Mouse (Mus musculus) lung, adult 2 months (tissue): ENCODE measurements around the gene Nup35. TPM values are rescaled to one million over a fixed set of nuclear protein-coding genes. Genes with fewer than 3 reads are reported as not detected.

Experiments used
- DNase-seq: peaks from one replicate; pipeline ENCODE4 v3.0.0; 2022
- H3K4me1 ChIP-seq: fragments of 200-500 bp; 2 replicates; pipeline ENCODE4 v1.6.1; 2011; ENCODE audit warnings: low read length; ENCODE audit not compliant: control insufficient read depth, insufficient read depth
- H3K4me3 ChIP-seq: fragments of 200-500 bp; replicated peaks from 2 replicates; pipeline ENCODE3; 2011; ENCODE audit warnings: low read depth, mild to moderate bottlenecking, control low read depth, low read length; ENCODE audit errors: extremely low read depth
- CTCF ChIP-seq: fragments of 200-500 bp; IDR thresholded peaks from 2 replicates; pipeline ENCODE4 v1.5.1; 2011; ENCODE audit warnings: mild to moderate bottlenecking, low read length, control low read depth; ENCODE audit not compliant: insufficient read depth
- POLR2A ChIP-seq: fragments of 200-500 bp; IDR thresholded peaks from 2 replicates; pipeline ENCODE4 v1.6.1; 2011; ENCODE audit warnings: low read depth, mild to moderate bottlenecking, control low read depth, low read length, borderline replicate concordance; ENCODE audit errors: extremely low read depth
- WGBS: fragments of 180-500 bp; shearing (Covaris S2); methylation state at CpG from one replicate; pipeline ENCODE4 v1.1.7; 2018; 5-methylcytosine and 5-hydroxymethylcytosine counted together
- polyA plus RNA-seq: library from polyadenylated mRNA; depleted of rRNA; stranded (reverse); fragments of >200 nt; gene quantifications from 2 replicates; pipeline ENCODE4 v1.2.3, GENCODE M21; 2012

Gene Nup35
- polyA plus RNA-seq, 1 experiment: 19.5 TPM

DNA sequence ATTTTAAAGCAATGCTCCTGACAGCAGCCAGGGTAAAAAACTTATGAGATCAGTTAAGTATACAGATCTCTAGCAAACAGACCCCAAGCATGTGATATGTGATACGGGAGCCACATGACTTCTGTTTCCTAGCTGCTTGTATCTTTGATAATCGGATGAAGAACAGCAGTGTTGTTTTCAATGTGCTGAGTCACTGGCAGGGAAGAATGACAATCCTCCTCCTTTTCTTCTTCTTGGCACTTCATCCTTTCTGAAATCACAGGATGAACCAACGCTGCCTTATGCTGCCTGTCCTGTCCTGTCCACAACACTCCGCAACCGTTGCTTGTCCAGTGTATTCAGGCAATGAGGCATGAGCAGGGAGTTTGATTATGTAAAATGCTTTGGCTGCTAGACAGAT is 20.1 kb upstream of the Nup35 start:
- no peaks in the 10 kb centered on the region for H3K4me1 ChIP-seq
- no peak overlapping the region for H3K4me3 ChIP-seq
- no peak for TF ChIP-seq CTCF
- no peak for TF ChIP-seq POLR2A
- no peak for DNase-seq
- WGBS: 66% methylated on average over 5 of the region's 5 CpGs

DNA sequence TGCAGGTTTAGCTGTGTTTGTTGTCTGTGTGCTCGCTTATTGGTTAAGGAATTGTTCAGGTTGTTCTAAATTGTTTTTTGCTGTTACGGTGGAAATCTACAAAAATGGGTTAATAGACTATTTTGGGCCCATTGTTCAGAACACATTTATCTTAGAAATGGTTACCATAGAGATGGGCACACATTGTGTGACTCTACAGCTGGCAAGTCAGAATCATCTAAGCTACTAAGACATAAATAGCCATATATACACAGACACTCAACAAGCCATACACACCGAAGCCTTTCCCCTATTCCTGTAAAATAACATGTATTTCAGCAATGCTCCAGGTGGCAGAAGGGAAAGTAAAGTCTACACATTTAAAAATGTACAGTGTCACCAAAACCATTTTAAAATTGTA is 17.2 kb upstream of the Nup35 start:
- Histone ChIP-seq H3K4me3 (no peak overlapping the region), H3K4me1 (no peaks in the 10 kb centered on the region)
- TF ChIP-seq POLR2A (no peak), CTCF (no peak)
- 79% methylated on average over 3 of the region's 3 CpGs for WGBS
- no peak for DNase-seq

- TF ChIP-seq POLR2A (no peak), CTCF (no peak)
- no peak overlapping the region for H3K4me3 ChIP-seq
- DNase-seq: no peak
- H3K4me1 ChIP-seq: no peaks in the 10 kb centered on the region
These were observed 16.4 kb upstream of the Nup35 start for GRCm38 (mm10) chr2:80600611-80601010.

DNA sequence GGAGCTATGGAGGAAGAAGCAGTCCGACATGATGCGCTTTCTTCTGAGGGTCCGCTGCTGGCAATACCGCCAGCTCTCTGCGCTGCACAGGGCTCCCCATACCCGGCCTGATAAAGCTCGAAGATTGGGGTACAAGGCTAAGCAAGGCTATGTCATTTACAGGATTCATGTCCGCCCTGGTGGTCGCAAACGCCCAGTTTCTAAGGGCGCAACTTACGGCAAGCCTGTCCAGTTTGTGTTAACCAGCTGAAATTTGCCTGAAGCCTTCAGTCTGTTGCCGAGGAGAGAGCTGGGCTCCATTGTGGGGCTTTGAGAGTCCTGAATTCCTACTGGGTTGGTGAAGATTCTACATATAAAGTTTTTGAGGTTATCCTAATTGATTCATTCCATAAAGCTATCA is 14.3 kb upstream of the Nup35 start:
- 93% methylated on average over 13 of the region's 13 CpGs for WGBS
- Histone ChIP-seq H3K4me3 (no peak overlapping the region), H3K4me1 (no peaks in the 10 kb centered on the region)
- no peak for TF ChIP-seq POLR2A
- TF ChIP-seq CTCF: no peak
- DNase-seq: no peak

DNA sequence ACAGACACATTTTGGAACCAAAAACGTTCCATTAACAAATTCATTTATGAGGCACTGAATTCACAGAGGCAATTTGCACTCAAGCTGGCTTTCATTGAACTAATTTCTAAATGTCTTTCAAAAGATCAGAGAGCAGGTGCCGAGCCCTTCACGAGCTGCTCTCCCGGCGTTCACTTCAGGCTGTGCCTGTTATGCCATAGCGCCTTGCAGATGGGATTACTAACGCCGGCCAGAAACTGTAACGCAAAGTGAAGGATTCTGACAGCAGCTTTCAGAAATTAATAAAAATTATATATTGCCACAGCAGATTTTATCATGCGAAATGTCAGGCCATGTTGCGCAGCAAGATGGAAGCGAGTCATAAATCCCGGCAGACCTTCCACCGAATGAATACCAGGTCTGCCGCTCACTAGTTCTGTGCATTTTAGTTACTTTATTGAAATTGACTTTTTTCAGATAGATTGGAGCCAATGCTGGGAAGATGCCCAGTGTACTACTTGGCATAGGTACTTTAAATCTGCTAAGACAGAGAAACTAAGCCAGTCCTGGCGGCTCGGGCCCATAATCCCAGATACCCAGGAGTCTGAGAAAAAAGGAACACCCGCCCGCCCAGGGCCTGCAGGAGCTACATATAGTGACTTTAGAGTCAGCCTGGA is 13.1 kb upstream of the Nup35 start:
- DNase-seq: no peak
- Histone ChIP-seq H3K4me3 (no peak overlapping the region), H3K4me1 (no peaks in the 10 kb centered on the region)
- TF ChIP-seq POLR2A (no peak), CTCF (no peak)
- 94% methylated on average over 19 of the region's 19 CpGs for WGBS

- no peaks in the 10 kb centered on the region for H3K4me1 ChIP-seq
- H3K4me3 ChIP-seq: no peak overlapping the region
- no peak for TF ChIP-seq CTCF
- TF ChIP-seq POLR2A: no peak
- no peak for DNase-seq
- 35% methylated on average over 1 of the region's 1 CpGs for WGBS
These were observed 4.8 kb upstream of the Nup35 start for GRCm38 (mm10) chr2:80612286-80612685.

DNA sequence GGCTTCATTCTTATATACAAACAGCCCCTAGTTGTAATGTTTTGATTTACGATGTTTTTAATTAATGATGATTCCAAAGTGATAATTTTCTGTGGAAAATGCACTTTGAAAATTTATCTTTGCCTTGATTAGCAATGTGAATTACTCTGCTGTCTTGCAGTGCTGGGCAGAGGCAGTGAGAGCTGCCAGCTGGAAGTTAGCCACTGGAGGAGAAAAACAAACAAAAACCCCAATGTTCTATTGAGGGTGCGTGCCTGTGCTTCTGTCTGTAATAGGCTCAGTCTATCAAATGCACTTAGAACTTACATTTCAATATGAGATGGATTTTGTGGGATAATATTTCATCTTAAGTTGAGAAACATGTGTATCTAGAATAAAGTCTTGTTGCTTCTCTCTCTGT is 4.2 kb upstream of the Nup35 start:
- 56% methylated on average over 2 of the region's 2 CpGs for WGBS
- no peak for DNase-seq
- TF ChIP-seq POLR2A (no peak), CTCF (no peak)
- H3K4me1 ChIP-seq: no peaks in the 10 kb centered on the region
- H3K4me3 ChIP-seq: no peak overlapping the region

GRCm38 (mm10) chr2:80618991-80619390 is 2.0 kb downstream of the Nup35 start:
- 85% methylated on average over 3 of the region's 3 CpGs for WGBS
- no peak for TF ChIP-seq POLR2A
- no peak for TF ChIP-seq CTCF

DNA sequence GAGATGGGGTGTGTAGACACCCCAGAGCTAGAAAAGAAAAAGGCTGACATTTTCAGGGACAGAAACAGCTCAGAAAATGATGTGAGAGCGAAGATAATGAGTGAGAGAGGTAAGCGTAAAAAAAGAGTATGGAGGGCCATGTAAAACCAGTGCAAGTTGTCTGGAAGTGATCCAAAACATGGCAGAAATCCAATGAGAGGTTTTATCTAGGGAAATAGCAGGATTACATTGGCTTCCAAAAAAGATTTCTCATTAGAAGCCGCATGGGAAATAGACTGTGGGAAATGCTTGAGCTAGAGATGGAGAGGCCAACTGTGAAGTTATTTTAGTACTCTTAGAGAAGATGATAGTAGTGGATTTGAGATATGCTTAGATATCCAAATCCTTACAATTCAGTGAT is 4.9 kb downstream of the Nup35 start:
- no peak for TF ChIP-seq POLR2A
- TF ChIP-seq CTCF: no peak
- 81% methylated on average over 3 of the region's 3 CpGs for WGBS
- no peak for DNase-seq
- Histone ChIP-seq H3K4me1 (no peaks in the 10 kb centered on the region; the same call in 1 of the 2 replicates), H3K4me3 (no peak overlapping the region)

More at GRCm38 (mm10) chr2:80618991-80619390, 2.0 kb downstream of the Nup35 start:
- Histone ChIP-seq H3K4me3 (no peak overlapping the region), H3K4me1 (no peaks in the 10 kb centered on the region; the same call in 1 of the 2 replicates)
- DNase-seq: no peak

DNA sequence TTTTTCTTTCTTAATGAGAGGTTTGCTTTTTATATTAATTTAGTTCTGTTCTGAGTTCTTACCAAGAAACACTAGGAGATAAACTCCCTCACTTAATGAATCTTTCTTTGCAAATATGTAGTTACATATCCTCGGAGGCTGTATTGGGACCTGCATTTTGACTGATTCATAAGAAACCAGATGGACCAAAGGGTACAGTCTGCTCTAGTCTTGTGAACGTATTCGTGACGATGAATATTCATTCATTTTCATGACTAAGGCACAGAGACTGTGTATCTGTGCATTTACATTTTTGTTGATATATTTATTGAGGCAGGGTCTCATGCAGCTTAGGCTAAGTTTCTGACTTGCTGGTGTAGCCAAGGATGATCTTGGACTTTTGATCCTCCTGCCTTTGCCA is 7.5 kb downstream of the Nup35 start:
- Histone ChIP-seq H3K4me3 (no peak overlapping the region), H3K4me1 (no peaks in the 10 kb centered on the region)
- TF ChIP-seq CTCF (no peak), POLR2A (no peak)
- 95% methylated on average over 4 of the region's 4 CpGs for WGBS
- no peak for DNase-seq
